Mouse (Mus musculus): ENCODE data around the gene Ppm1l. TPM values are rescaled to one million over a fixed set of nuclear protein-coding genes. Genes with fewer than 3 reads are reported as not detected.
"Not testable (repeated sequence)": the region's sequence is repeated elsewhere in the genome, so short reads cannot be mapped to it uniquely, and the experiment has no call there.

Ppm1l gene
- polyA plus RNA-seq, 1 experiment from 2014 or later, result 19.3 TPM

DNA sequence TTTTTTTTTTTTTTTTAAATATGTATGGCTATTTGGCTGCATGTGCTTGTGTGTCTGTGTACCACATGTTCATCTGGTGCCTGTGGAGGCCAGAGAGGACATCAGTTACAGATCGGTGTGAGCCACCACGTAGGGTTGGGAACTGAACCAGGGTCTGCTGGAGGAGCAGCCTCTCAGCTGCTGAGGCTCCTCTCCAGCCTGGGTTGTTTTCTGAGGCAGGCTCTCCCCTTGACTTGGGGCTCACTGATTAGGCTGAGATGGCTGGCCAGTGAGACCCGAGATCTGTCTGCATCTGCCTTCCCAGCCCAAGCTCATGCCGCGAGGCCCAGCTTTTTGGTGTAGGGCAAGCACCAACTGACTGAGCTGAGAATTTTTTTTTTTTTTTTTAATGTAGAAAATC, 57.9 kb downstream of the Ppm1l start:
- no peak overlapping the region for H3K9ac ChIP-seq (ENCODE audit: low read depth, low read length)
- no peak overlapping the region for H3K4me3 ChIP-seq (ENCODE audit: low read depth, low read length)
- no peaks in the 10 kb centered on the region for H3K27me3 ChIP-seq (ENCODE audit: control insufficient read depth, insufficient read depth, low read depth, low read length)
- peaks cover 4% of the 10 kb centered on the region for H3K4me1 ChIP-seq (ENCODE audit: control insufficient read depth, insufficient read depth, low read length)
- H3K4me2 ChIP-seq (ENCODE audit: low read length), result no peak overlapping the region
- 93% methylated on average over 5 of the region's 5 CpGs for WGBS
- no peak overlapping the region for H3K27ac ChIP-seq (ENCODE audit: low read length)
- no peaks in the 10 kb centered on the region for H3K36me3 ChIP-seq (ENCODE audit: control insufficient read depth, insufficient read depth, low read length)
- no peak for ATAC-seq
- H3K9me3 ChIP-seq (replicated peaks; ENCODE audit: control insufficient read depth, low read length, poor library complexity, severe bottlenecking), result no peaks in the 10 kb centered on the region

DNA sequence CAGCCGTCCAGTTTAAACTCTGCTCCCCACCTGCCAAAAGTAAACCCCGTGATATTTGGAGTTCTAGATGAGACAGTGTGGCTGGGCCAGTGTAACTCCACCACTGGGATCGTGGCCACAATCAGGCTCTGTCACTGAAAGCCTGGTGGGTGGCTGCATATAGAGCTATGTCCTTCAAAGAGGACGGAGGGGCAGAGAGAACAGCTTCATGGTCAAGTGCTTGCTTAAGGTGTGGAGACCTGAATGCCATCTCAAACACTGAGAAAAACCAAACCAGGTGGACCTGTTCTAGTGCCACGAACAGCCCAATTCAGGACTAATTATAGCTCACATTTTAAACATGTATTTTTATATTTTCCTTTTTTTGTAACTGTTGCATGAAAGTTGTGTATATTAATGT, 58.3 kb downstream of the Ppm1l start:
- H3K4me3 ChIP-seq (ENCODE audit: low read depth, low read length), result no peak overlapping the region
- H3K4me1 ChIP-seq (ENCODE audit: control insufficient read depth, insufficient read depth, low read length), result peaks cover 4% of the 10 kb centered on the region
- WGBS, result 90% methylated on average over 5 of the region's 5 CpGs
- H3K27me3 ChIP-seq (ENCODE audit: control insufficient read depth, insufficient read depth, low read depth, low read length), result no peaks in the 10 kb centered on the region
- ATAC-seq, result no peak
- no peak overlapping the region for H3K4me2 ChIP-seq (ENCODE audit: low read length)
- H3K27ac ChIP-seq (ENCODE audit: low read length), result no peak overlapping the region
- no peak overlapping the region for H3K9ac ChIP-seq (ENCODE audit: low read depth, low read length)
- H3K36me3 ChIP-seq (ENCODE audit: control insufficient read depth, insufficient read depth, low read length), result no peaks in the 10 kb centered on the region
- H3K9me3 ChIP-seq (replicated peaks; ENCODE audit: control insufficient read depth, low read length, poor library complexity, severe bottlenecking), result no peaks in the 10 kb centered on the region

- WGBS, result 87% methylated on average over 4 of the region's 4 CpGs
- Histone ChIP-seq H3K27me3 (ENCODE audit: control insufficient read depth, insufficient read depth, low read depth, low read length) (no peaks in the 10 kb centered on the region), H3K9me3 (replicated peaks; ENCODE audit: control insufficient read depth, low read length, poor library complexity, severe bottlenecking) (no peaks in the 10 kb centered on the region), H3K27ac (ENCODE audit: low read length) (no peak overlapping the region), H3K4me1 (ENCODE audit: control insufficient read depth, insufficient read depth, low read length) (no peaks in the 10 kb centered on the region), H3K9ac (ENCODE audit: low read depth, low read length) (no peak overlapping the region), H3K4me2 (ENCODE audit: low read length) (no peak overlapping the region), H3K36me3 (ENCODE audit: control insufficient read depth, insufficient read depth, low read length) (no peaks in the 10 kb centered on the region), H3K4me3 (ENCODE audit: low read depth, low read length) (no peak overlapping the region)
- ATAC-seq, result no peak
Observed at GRCm38 (mm10) chr3:69381213-69381612, 64.6 kb downstream of the Ppm1l start.

DNA sequence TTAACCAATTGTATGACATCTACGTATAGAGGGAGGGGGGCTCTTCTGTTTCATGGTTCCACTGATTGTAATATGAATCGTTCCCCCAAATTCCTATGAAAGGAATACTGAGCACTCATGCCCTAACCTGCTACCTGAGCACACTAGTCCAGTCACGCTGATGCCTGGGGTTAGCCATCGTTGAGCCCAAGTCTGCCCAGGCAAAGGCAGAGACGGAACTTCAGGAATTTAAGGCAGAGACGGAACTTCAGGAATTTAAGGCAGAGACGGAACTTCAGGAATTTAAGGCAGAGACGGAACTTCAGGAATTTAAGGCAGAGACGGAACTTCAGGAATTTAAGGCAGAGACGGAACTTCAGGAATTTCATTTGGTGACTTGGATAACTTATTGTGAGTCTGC, 75.2 kb downstream of the Ppm1l start:
- not testable (repeated sequence) for H3K9ac ChIP-seq (ENCODE audit: low read depth, low read length); H3K4me2 ChIP-seq (ENCODE audit: low read length); H3K36me3 ChIP-seq (ENCODE audit: control insufficient read depth, insufficient read depth, low read length); H3K4me1 ChIP-seq (ENCODE audit: control insufficient read depth, insufficient read depth, low read length); H3K27ac ChIP-seq (ENCODE audit: low read length); H3K27me3 ChIP-seq (ENCODE audit: control insufficient read depth, insufficient read depth, low read depth, low read length); H3K4me3 ChIP-seq (ENCODE audit: low read depth, low read length); ATAC-seq; H3K9me3 ChIP-seq (replicated peaks; ENCODE audit: control insufficient read depth, low read length, poor library complexity, severe bottlenecking)
- 92% methylated on average over 10 of the region's 10 CpGs for WGBS

DNA sequence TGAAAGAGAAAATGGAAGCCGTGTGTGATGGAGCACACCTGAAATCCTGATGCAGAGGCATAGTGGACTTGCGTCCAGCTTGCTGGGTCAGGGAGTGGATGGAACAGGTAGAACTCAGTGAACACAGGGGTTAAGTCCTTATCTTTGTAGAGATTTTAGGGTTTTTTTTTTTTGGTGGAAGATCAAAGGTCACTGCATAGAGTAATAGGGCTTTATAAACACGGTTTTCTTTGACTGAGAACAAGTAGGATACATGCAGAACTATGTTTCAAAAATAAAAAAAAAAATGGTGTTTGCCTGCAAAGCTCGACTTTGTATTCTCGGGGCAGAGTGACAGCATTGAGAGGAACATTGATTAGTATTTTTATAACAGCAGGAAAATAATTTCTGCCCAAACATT, 75.6 kb downstream of the Ppm1l start:
- WGBS, result 73% methylated on average over 5 of the region's 5 CpGs
- no peaks in the 10 kb centered on the region for H3K9me3 ChIP-seq (replicated peaks; ENCODE audit: control insufficient read depth, low read length, poor library complexity, severe bottlenecking)
- no peak for ATAC-seq
- no peaks in the 10 kb centered on the region for H3K27me3 ChIP-seq (ENCODE audit: control insufficient read depth, insufficient read depth, low read depth, low read length)
- no peaks in the 10 kb centered on the region for H3K4me1 ChIP-seq (ENCODE audit: control insufficient read depth, insufficient read depth, low read length)
- H3K9ac ChIP-seq (ENCODE audit: low read depth, low read length), result no peak overlapping the region
- H3K27ac ChIP-seq (ENCODE audit: low read length), result no peak overlapping the region
- no peak overlapping the region for H3K4me3 ChIP-seq (ENCODE audit: low read depth, low read length)
- no peaks in the 10 kb centered on the region for H3K36me3 ChIP-seq (ENCODE audit: control insufficient read depth, insufficient read depth, low read length)
- H3K4me2 ChIP-seq (ENCODE audit: low read length), result no peak overlapping the region

GRCm38 (mm10) chr3:69393079-69393478, 76.4 kb downstream of the Ppm1l start:
- no peaks in the 10 kb centered on the region for H3K27me3 ChIP-seq (ENCODE audit: control insufficient read depth, insufficient read depth, low read depth, low read length)
- no peaks in the 10 kb centered on the region for H3K36me3 ChIP-seq (ENCODE audit: control insufficient read depth, insufficient read depth, low read length)
- H3K9ac ChIP-seq (ENCODE audit: low read depth, low read length), result no peak overlapping the region
- no peak overlapping the region for H3K27ac ChIP-seq (ENCODE audit: low read length)
- no peak for ATAC-seq
- H3K9me3 ChIP-seq (replicated peaks; ENCODE audit: control insufficient read depth, low read length, poor library complexity, severe bottlenecking), result no peaks in the 10 kb centered on the region
- no peak overlapping the region for H3K4me3 ChIP-seq (ENCODE audit: low read depth, low read length)
- no peaks in the 10 kb centered on the region for H3K4me1 ChIP-seq (ENCODE audit: control insufficient read depth, insufficient read depth, low read length)
- 84% methylated on average over 9 of the region's 9 CpGs for WGBS
- no peak overlapping the region for H3K4me2 ChIP-seq (ENCODE audit: low read length)

- WGBS, result 75% methylated on average over 3 of the region's 3 CpGs
- no peaks in the 10 kb centered on the region for H3K9me3 ChIP-seq (replicated peaks; ENCODE audit: control insufficient read depth, low read length, poor library complexity, severe bottlenecking)
- no peaks in the 10 kb centered on the region for H3K27me3 ChIP-seq (ENCODE audit: control insufficient read depth, insufficient read depth, low read depth, low read length)
- no peaks in the 10 kb centered on the region for H3K4me1 ChIP-seq (ENCODE audit: control insufficient read depth, insufficient read depth, low read length)
- no peak overlapping the region for H3K9ac ChIP-seq (ENCODE audit: low read depth, low read length)
- no peak overlapping the region for H3K4me3 ChIP-seq (ENCODE audit: low read depth, low read length)
- H3K36me3 ChIP-seq (ENCODE audit: control insufficient read depth, insufficient read depth, low read length), result no peaks in the 10 kb centered on the region
- H3K4me2 ChIP-seq (ENCODE audit: low read length), result no peak overlapping the region
- ATAC-seq, result no peak
- no peak overlapping the region for H3K27ac ChIP-seq (ENCODE audit: low read length)
Observed at GRCm38 (mm10) chr3:69393991-69394390, 77.3 kb downstream of the Ppm1l start.

- Histone ChIP-seq H3K9me3 (replicated peaks; ENCODE audit: control insufficient read depth, low read length, poor library complexity, severe bottlenecking) (no peaks in the 10 kb centered on the region), H3K4me2 (ENCODE audit: low read length) (no peak overlapping the region), H3K9ac (ENCODE audit: low read depth, low read length) (no peak overlapping the region), H3K4me3 (ENCODE audit: low read depth, low read length) (no peak overlapping the region), H3K4me1 (ENCODE audit: control insufficient read depth, insufficient read depth, low read length) (no peaks in the 10 kb centered on the region), H3K36me3 (ENCODE audit: control insufficient read depth, insufficient read depth, low read length) (no peaks in the 10 kb centered on the region), H3K27ac (ENCODE audit: low read length) (no peak overlapping the region), H3K27me3 (ENCODE audit: control insufficient read depth, insufficient read depth, low read depth, low read length) (no peaks in the 10 kb centered on the region)
- 87% methylated on average over 5 of the region's 5 CpGs for WGBS
- ATAC-seq, result no peak
Observed at GRCm38 (mm10) chr3:69395084-69395483, 78.4 kb downstream of the Ppm1l start.

DNA sequence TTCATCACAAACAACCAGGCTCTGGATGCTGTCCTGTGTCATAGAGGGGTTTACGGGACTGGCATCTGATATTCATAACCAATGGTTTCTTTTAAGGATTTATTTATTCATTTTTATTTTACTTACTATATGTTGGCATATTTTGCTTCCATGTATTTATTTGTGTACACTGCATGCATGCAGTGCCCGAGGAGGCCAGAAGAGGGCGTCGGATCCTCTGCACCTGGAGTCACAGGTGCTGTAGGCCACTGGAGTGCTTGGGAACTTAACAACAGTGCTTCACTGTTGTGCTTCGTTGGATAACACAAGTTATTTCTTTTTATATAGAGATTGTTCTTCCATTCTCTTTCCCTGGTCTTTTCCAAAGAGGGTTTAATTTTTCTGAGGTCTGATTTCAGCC, 81.1 kb downstream of the Ppm1l start:
- no peak overlapping the region for H3K4me3 ChIP-seq (ENCODE audit: low read depth, low read length)
- no peak for ATAC-seq
- no peak overlapping the region for H3K9ac ChIP-seq (ENCODE audit: low read depth, low read length)
- no peaks in the 10 kb centered on the region for H3K36me3 ChIP-seq (ENCODE audit: control insufficient read depth, insufficient read depth, low read length)
- 0 out of 2 replicates have a peak, but pooled peaks cover 3% of the 10 kb centered on the region for H3K9me3 ChIP-seq (replicated peaks; ENCODE audit: control insufficient read depth, low read length, poor library complexity, severe bottlenecking)
- no peaks in the 10 kb centered on the region for H3K27me3 ChIP-seq (ENCODE audit: control insufficient read depth, insufficient read depth, low read depth, low read length)
- no peak overlapping the region for H3K4me2 ChIP-seq (ENCODE audit: low read length)
- 69% methylated on average over 5 of the region's 5 CpGs for WGBS
- H3K4me1 ChIP-seq (ENCODE audit: control insufficient read depth, insufficient read depth, low read length), result no peaks in the 10 kb centered on the region
- H3K27ac ChIP-seq (ENCODE audit: low read length), result no peak overlapping the region

GRCm38 (mm10) chr3:69399336-69399735, 82.7 kb downstream of the Ppm1l start:
- Histone ChIP-seq H3K9ac (ENCODE audit: low read depth, low read length) (no peak overlapping the region), H3K36me3 (ENCODE audit: control insufficient read depth, insufficient read depth, low read length) (no peaks in the 10 kb centered on the region), H3K4me2 (ENCODE audit: low read length) (no peak overlapping the region), H3K27ac (ENCODE audit: low read length) (no peak overlapping the region), H3K9me3 (replicated peaks; ENCODE audit: control insufficient read depth, low read length, poor library complexity, severe bottlenecking) (0 out of 2 replicates have a peak, but pooled peaks cover 3% of the 10 kb centered on the region), H3K4me1 (ENCODE audit: control insufficient read depth, insufficient read depth, low read length) (no peaks in the 10 kb centered on the region), H3K4me3 (ENCODE audit: low read depth, low read length) (no peak overlapping the region), H3K27me3 (ENCODE audit: control insufficient read depth, insufficient read depth, low read depth, low read length) (no peaks in the 10 kb centered on the region)
- 87% methylated on average over 6 of the region's 6 CpGs for WGBS
- no peak for ATAC-seq
